Mouse (Mus musculus): ENCODE data around the gene Swsap1. TPM values are rescaled to one million over a fixed set of nuclear protein-coding genes. Genes with fewer than 3 reads are reported as not detected.

Gene Swsap1
- polyA plus RNA-seq, 1 experiment from 2014 or later: 8.1 TPM

Other genes with a start within 250 kb of the Swsap1 start
- gene Ldlr, start 232.3 kb upstream of the Swsap1 start, polyA plus RNA-seq (2015; fragmentation: Nextera tagmentation; extraction: Ambion mirVana): 15.6 and 17.5 TPM in 2 replicates
- gene Spc24, start 195.5 kb upstream of the Swsap1 start, polyA plus RNA-seq (2015; fragmentation: Nextera tagmentation; extraction: Ambion mirVana): 21.2 and 26.0 TPM in 2 replicates
- 3.9 and 4.7 TPM in 2 replicates for gene Kank2, start 157.0 kb upstream of the Swsap1 start, polyA plus RNA-seq (2015; fragmentation: Nextera tagmentation; extraction: Ambion mirVana)
- gene Angptl8, start 120.2 kb upstream of the Swsap1 start, polyA plus RNA-seq (2015; fragmentation: Nextera tagmentation; extraction: Ambion mirVana): 0.25 and 0.66 TPM in 2 replicates
- 16.0 and 17.3 TPM in 2 replicates for gene Dock6, start 103.1 kb upstream of the Swsap1 start, polyA plus RNA-seq (2015; fragmentation: Nextera tagmentation; extraction: Ambion mirVana)
- gene Rab3d, start 37.6 kb upstream of the Swsap1 start, polyA plus RNA-seq (2015; fragmentation: Nextera tagmentation; extraction: Ambion mirVana): 23.6 and 24.3 TPM in 2 replicates
- gene Ccdc159, start 28.3 kb upstream of the Swsap1 start, polyA plus RNA-seq (2015; fragmentation: Nextera tagmentation; extraction: Ambion mirVana): 9.7 and 9.8 TPM in 2 replicates
- 56.5 and 61.0 TPM in 2 replicates for gene Tmem205, start 28.2 kb upstream of the Swsap1 start, polyA plus RNA-seq (2015; fragmentation: Nextera tagmentation; extraction: Ambion mirVana)
- gene Plppr2, start 18.7 kb upstream of the Swsap1 start, polyA plus RNA-seq (2015; fragmentation: Nextera tagmentation; extraction: Ambion mirVana): 106 and 115 TPM in 2 replicates
- gene Epor, start 7.8 kb downstream of the Swsap1 start, polyA plus RNA-seq (2015; fragmentation: Nextera tagmentation; extraction: Ambion mirVana): 1.2 and 1.4 TPM in 2 replicates
- gene Rgl3, start 33.7 kb downstream of the Swsap1 start, polyA plus RNA-seq (2015; fragmentation: Nextera tagmentation; extraction: Ambion mirVana): 2.0 and 2.1 TPM in 2 replicates
- 5.9 and 6.4 TPM in 2 replicates for gene Ccdc151, start 46.9 kb downstream of the Swsap1 start, polyA plus RNA-seq (2015; fragmentation: Nextera tagmentation; extraction: Ambion mirVana)
- gene Prkcsh, start 47.1 kb downstream of the Swsap1 start, polyA plus RNA-seq (2015; fragmentation: Nextera tagmentation; extraction: Ambion mirVana): 93.7 and 97.3 TPM in 2 replicates
- 77.8 and 80.4 TPM in 2 replicates for gene Elavl3, start 96.3 kb downstream of the Swsap1 start, polyA plus RNA-seq (2015; fragmentation: Nextera tagmentation; extraction: Ambion mirVana)
- not detected in 2 replicates for gene Gm49318, start 115.5 kb downstream of the Swsap1 start, polyA plus RNA-seq (2015; fragmentation: Nextera tagmentation; extraction: Ambion mirVana)
- gene Zfp653, start 115.6 kb downstream of the Swsap1 start, polyA plus RNA-seq (2015; fragmentation: Nextera tagmentation; extraction: Ambion mirVana): 16.6 and 16.7 TPM in 2 replicates
- 60.9 and 62.3 TPM in 2 replicates for gene Ecsit, start 129.7 kb downstream of the Swsap1 start, polyA plus RNA-seq (2015; fragmentation: Nextera tagmentation; extraction: Ambion mirVana)
- gene Cnn1, start 143.5 kb downstream of the Swsap1 start, polyA plus RNA-seq (2015; fragmentation: Nextera tagmentation; extraction: Ambion mirVana): 0.93 and 1.4 TPM in 2 replicates
- gene Elof1, start 161.4 kb downstream of the Swsap1 start, polyA plus RNA-seq (2015; fragmentation: Nextera tagmentation; extraction: Ambion mirVana): 192 TPM in 2 replicates
- gene Acp5, start 180.0 kb downstream of the Swsap1 start, polyA plus RNA-seq (2015; fragmentation: Nextera tagmentation; extraction: Ambion mirVana): 0.49 and 1.5 TPM in 2 replicates
- 89.8 and 97.6 TPM in 2 replicates for gene Pigyl, start 201.1 kb downstream of the Swsap1 start, polyA plus RNA-seq (2015; fragmentation: Nextera tagmentation; extraction: Ambion mirVana)
- 0.79 and 1.1 TPM in 2 replicates for gene Zfp872, start 232.3 kb downstream of the Swsap1 start, polyA plus RNA-seq (2015; fragmentation: Nextera tagmentation; extraction: Ambion mirVana)